Comparison of ENCODE assay signal across 9 mouse cellular contexts in the genomic region with DNA sequence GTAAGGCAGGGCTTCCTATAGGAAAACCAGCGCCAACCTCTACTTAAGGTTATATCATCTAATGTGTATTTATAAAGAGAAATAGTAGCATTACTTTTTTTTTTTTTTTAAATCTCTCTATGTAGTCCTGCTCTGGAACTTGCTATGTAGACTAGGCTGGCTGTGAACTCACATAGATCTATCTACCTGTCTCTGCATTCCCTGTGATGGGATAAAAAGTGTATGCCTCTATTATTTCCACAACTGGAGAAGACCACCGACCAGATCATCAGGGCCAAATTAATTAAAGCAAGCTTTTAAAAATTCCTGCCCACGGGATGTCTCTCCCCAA. TPM values are rescaled to one million over a fixed set of nuclear protein-coding genes. Genes with fewer than 3 reads are reported as not detected.
DNase-seq lines count a peak whose midpoint lies in the region; ATAC-seq and TF ChIP-seq lines count a peak whose summit lies in the region.
"Had no signal": no experiment of that assay in that cellular context is flagged by ENCODE, and none has a peak within 500 bp of the region (broad histone marks: within the 10 kb centered on the region; RNA-seq: fewer than 3 reads in every experiment).

No protein-coding gene starts in this region.

- 35% methylated on average over 3 of the region's 3 CpGs for WGBS in lung, adult 2 months
- WGBS in forebrain, embryonic 10.5 days, result 30% methylated on average over 3 of the region's 3 CpGs
- WGBS in intestine, postnatal 0 days, result 25% methylated on average over 3 of the region's 3 CpGs
- 35% methylated on average over 3 of the region's 3 CpGs for WGBS in neural tube, embryonic 13.5 days

- TF ChIP-seq CTCF in lung, adult 2 months (IDR thresholded peaks at IDR 0.05; ENCODE audit: insufficient read depth, low read length), result no peak
- no peak for TF ChIP-seq CTCF in intestine, postnatal 0 days (IDR thresholded peaks at IDR 0.05; ENCODE audit: low read depth)

- H3K27me3 ChIP-seq in forebrain, embryonic 10.5 days (ENCODE audit: poor library complexity, severe bottlenecking), result no peaks in the 10 kb centered on the region
- no peaks in the 10 kb centered on the region for H3K27me3 ChIP-seq in intestine, postnatal 0 days (replicated peaks; ENCODE audit: control insufficient read depth, insufficient read depth, low read length)
- H3K27me3 ChIP-seq in neural tube, embryonic 13.5 days, result no peaks in the 10 kb centered on the region

- ATAC-seq in intestine, postnatal 0 days, result no peak
- ATAC-seq in neural tube, embryonic 13.5 days (ENCODE audit: low read depth), result no peak

- H3K27ac ChIP-seq in forebrain, embryonic 10.5 days, result no peak overlapping the region
- H3K27ac ChIP-seq in intestine, postnatal 0 days (ENCODE audit: low read depth, low read length), result no peak overlapping the region
- H3K27ac ChIP-seq in neural tube, embryonic 13.5 days (replicated peaks), result no peak overlapping the region
- H3K27ac ChIP-seq: macrophage had no signal

- peak overlapping the region; percentile 87 for H3K4me2 ChIP-seq in intestine, postnatal 0 days (replicated peaks; ENCODE audit: low read depth)
- peak overlapping the region; percentile 81 for H3K4me2 ChIP-seq in neural tube, embryonic 13.5 days

- H3K4me1 ChIP-seq in lung, adult 2 months (ENCODE audit: control insufficient read depth, insufficient read depth, low read length), result no peaks in the 10 kb centered on the region
- peaks cover 12% of the 10 kb centered on the region for H3K4me1 ChIP-seq in forebrain, embryonic 10.5 days
- H3K4me1 ChIP-seq in intestine, postnatal 0 days (replicated peaks; ENCODE audit: control insufficient read depth, insufficient read depth, low read length), result no peaks in the 10 kb centered on the region
- H3K4me1 ChIP-seq in neural tube, embryonic 13.5 days (replicated peaks), result peaks cover 11% of the 10 kb centered on the region; the same call in 1 of the 2 replicates

- H3K9me3 ChIP-seq in forebrain, embryonic 10.5 days, result peaks cover 22% of the 10 kb centered on the region
- H3K9me3 ChIP-seq in intestine, postnatal 0 days (ENCODE audit: control insufficient read depth), result no peaks in the 10 kb centered on the region
- H3K9me3 ChIP-seq in neural tube, embryonic 13.5 days, result peaks cover 8% of the 10 kb centered on the region

- no peak overlapping the region for H3K9ac ChIP-seq in intestine, postnatal 0 days (ENCODE audit: low read depth, low read length)
- peak overlapping the region; percentile 85; the same call in 1 of the 2 replicates for H3K9ac ChIP-seq in neural tube, embryonic 13.5 days

- no peak for DNase-seq in lung, adult 2 months
- no peak for DNase-seq in lung, postnatal 36 days
- no peak for DNase-seq in forebrain, embryonic 10.5 days (ENCODE audit: extremely low spot score, low spot score)
- no peak for DNase-seq in spleen, adult 12 weeks (ENCODE audit: low spot score)
- no peak for DNase-seq in MN1 (ENCODE audit: low spot score)
- DNase-seq in kidney, adult 18-20 months, result no peak

- peak overlapping the region; percentile 69 for H3K4me3 ChIP-seq in lung, adult 2 months (replicated peaks; ENCODE audit: extremely low read depth, low read depth, low read length)
- H3K4me3 ChIP-seq in forebrain, embryonic 10.5 days, result peak overlapping the region; percentile 83
- H3K4me3 ChIP-seq in intestine, postnatal 0 days (ENCODE audit: low read depth, low read length), result peak overlapping the region; percentile 68
- peak overlapping the region; percentile 67 for H3K4me3 ChIP-seq in neural tube, embryonic 13.5 days

- no peak for TF ChIP-seq POLR2A in lung, adult 2 months (IDR thresholded peaks at IDR 0.05; ENCODE audit: borderline replicate concordance, extremely low read depth, low read depth, low read length)

- peaks cover 35% of the 10 kb centered on the region for H3K36me3 ChIP-seq in forebrain, embryonic 10.5 days (replicated peaks)
- no peaks in the 10 kb centered on the region for H3K36me3 ChIP-seq in intestine, postnatal 0 days (ENCODE audit: control insufficient read depth, insufficient read depth)
- H3K36me3 ChIP-seq in neural tube, embryonic 13.5 days, result peaks cover 20% of the 10 kb centered on the region

RNA-seq across cellular contexts. Expression of gene Zfp599, which starts 0.4 kb away (rescaled TPM):
- polyA plus RNA-seq in lung, adult 2 months (2012; rRNA removed), result 0.09 and 0.18 TPM in 2 replicates
- polyA plus RNA-seq in forebrain, embryonic 10.5 days (2016; fragmentation: Nextera tagmentation; extraction: Ambion mirVana), result 8.0 and 9.3 TPM in 2 replicates
- polyA plus RNA-seq in intestine, postnatal 0 days (2015; fragmentation: Nextera tagmentation; extraction: Ambion mirVana), result 1.3 and 1.5 TPM in 2 replicates
- 5.2 and 5.8 TPM in 2 replicates for polyA plus RNA-seq in neural tube, embryonic 13.5 days (2015; fragmentation: Nextera tagmentation; extraction: Ambion mirVana)

RNA-seq across cellular contexts. Expression of gene Zfp809, which starts 34.5 kb away (rescaled TPM):
- 18.2 and 20.3 TPM in 2 replicates for polyA plus RNA-seq in lung, adult 2 months (2012; rRNA removed)
- 11.6 and 12.1 TPM in 2 replicates for polyA plus RNA-seq in forebrain, embryonic 10.5 days (2016; fragmentation: Nextera tagmentation; extraction: Ambion mirVana)
- polyA plus RNA-seq in intestine, postnatal 0 days (2015; fragmentation: Nextera tagmentation; extraction: Ambion mirVana), result 12.6 and 14.4 TPM in 2 replicates
- polyA plus RNA-seq in neural tube, embryonic 13.5 days (2015; fragmentation: Nextera tagmentation; extraction: Ambion mirVana), result 9.0 and 10.3 TPM in 2 replicates

RNA-seq across cellular contexts. Expression of gene Zfp810, which starts 47.4 kb away (rescaled TPM):
- 7.1 and 9.8 TPM in 2 replicates for polyA plus RNA-seq in lung, adult 2 months (2012; rRNA removed)
- polyA plus RNA-seq in forebrain, embryonic 10.5 days (2016; fragmentation: Nextera tagmentation; extraction: Ambion mirVana), result 22.9 and 23.5 TPM in 2 replicates
- 7.7 and 8.4 TPM in 2 replicates for polyA plus RNA-seq in intestine, postnatal 0 days (2015; fragmentation: Nextera tagmentation; extraction: Ambion mirVana)
- polyA plus RNA-seq in neural tube, embryonic 13.5 days (2015; fragmentation: Nextera tagmentation; extraction: Ambion mirVana), result 34.1 and 37.9 TPM in 2 replicates
